Mouse (Mus musculus) central nervous system, embryonic 14 days (tissue): ENCODE measurements around the gene Anxa8. TPM values are rescaled to one million over a fixed set of nuclear protein-coding genes. Genes with fewer than 3 reads are reported as not detected.

Experiments used
- polyA plus RNA-seq: library from polyadenylated mRNA; depleted of rRNA; stranded (reverse); fragments of >200 nt; gene quantifications from 2 replicates; pipeline ENCODE4 v1.2.3, GENCODE M21; 2012; rRNA removed

Anxa8 gene
- 0.07 and 2.8 TPM in 2 replicates for polyA plus RNA-seq

GRCm38 (mm10) chr14:34085731-34086130, at the start of gene Anxa8:
TSS of gene Anxa8 (plus strand) at chr14:34085981.

GRCm38 (mm10) chr14:34052516-34052915, 33.3 kb upstream of the Anxa8 start, which contains the start of gene Antxrl:
TSS of gene Antxrl (plus strand) at chr14:34052707.

GRCm38 (mm10) chr14:34102601-34103000, 16.8 kb downstream of the Anxa8 start, which contains the start of gene A630023A22Rik:
TSS of gene A630023A22Rik (minus strand) at chr14:34102754.

Other genes starting within 250 kb of the Anxa8 start
- 4.6 and 16.3 TPM in 2 replicates for gene Gdf10, start 162.4 kb upstream of the Anxa8 start, polyA plus RNA-seq
- not detected in 2 replicates for gene Gdf2, start 144.9 kb upstream of the Anxa8 start, polyA plus RNA-seq
- not detected in 2 replicates for gene Rbp3, start 132.0 kb upstream of the Anxa8 start, polyA plus RNA-seq
- 0.53 and 0.86 TPM in 2 replicates for gene Zfp488, start 107.2 kb upstream of the Anxa8 start, polyA plus RNA-seq
- gene Gm30083, start 70.8 kb upstream of the Anxa8 start, polyA plus RNA-seq: not detected in 2 replicates
- gene Gm5460, start 69.2 kb upstream of the Anxa8 start, polyA plus RNA-seq: not detected in 2 replicates
- gene Antxrl, start 33.3 kb upstream of the Anxa8 start, polyA plus RNA-seq: not detected in 2 replicates
- gene A630023A22Rik, start 16.8 kb downstream of the Anxa8 start, polyA plus RNA-seq: not detected in 2 replicates
- 0.04 and 0.09 TPM in 2 replicates for gene Npy4r, start 66.5 kb downstream of the Anxa8 start, polyA plus RNA-seq
- 6.8 TPM in 2 replicates for gene Gprin2, start 115.7 kb downstream of the Anxa8 start, polyA plus RNA-seq
- 0.87 and 1.1 TPM in 2 replicates for gene Syt15, start 133.6 kb downstream of the Anxa8 start, polyA plus RNA-seq
- gene Shld2, start 224.5 kb downstream of the Anxa8 start, polyA plus RNA-seq: 3.5 and 4.1 TPM in 2 replicates
- gene Glud1, start 224.7 kb downstream of the Anxa8 start, polyA plus RNA-seq: 82.1 and 89.2 TPM in 2 replicates